Mouse (Mus musculus): ENCODE data around the gene Terf2. TPM values are rescaled to one million over a fixed set of nuclear protein-coding genes. Genes with fewer than 3 reads are reported as not detected.

The Terf2 gene
- polyA plus RNA-seq, 1 experiment from 2014 or later, result 26.8 TPM

DNA sequence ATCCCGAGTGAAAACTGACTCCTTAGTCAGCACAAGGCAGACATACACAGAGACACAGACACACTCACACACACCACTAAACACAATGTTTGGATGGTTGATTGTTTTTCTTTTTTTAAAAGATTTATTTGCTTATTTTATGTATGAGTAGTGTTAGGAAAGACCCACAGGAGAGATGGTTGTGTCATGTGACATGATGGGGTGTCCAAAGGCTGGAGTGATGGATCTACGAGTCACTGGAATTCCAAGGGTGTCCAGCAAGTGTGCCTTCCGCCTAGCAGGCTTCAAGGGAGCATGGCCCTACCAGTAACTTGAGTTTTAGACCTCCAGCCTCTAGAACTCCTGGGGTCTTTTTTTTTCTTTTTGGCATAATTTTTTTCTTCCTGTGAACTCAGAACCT lies 67.0 kb downstream of the Terf2 start:
- Histone ChIP-seq H3K79me2 (ENCODE audit: inconsistent target) (peaks cover 27% of the 10 kb centered on the region), H3K4me3 (ENCODE audit: inconsistent target) (no peak overlapping the region), H3K27ac (no peak overlapping the region), H3K36me3 (ENCODE audit: inconsistent target) (no peaks in the 10 kb centered on the region)
- WGBS (ENCODE audit: missing documents), result 87% methylated on average over 3 of the region's 3 CpGs

DNA sequence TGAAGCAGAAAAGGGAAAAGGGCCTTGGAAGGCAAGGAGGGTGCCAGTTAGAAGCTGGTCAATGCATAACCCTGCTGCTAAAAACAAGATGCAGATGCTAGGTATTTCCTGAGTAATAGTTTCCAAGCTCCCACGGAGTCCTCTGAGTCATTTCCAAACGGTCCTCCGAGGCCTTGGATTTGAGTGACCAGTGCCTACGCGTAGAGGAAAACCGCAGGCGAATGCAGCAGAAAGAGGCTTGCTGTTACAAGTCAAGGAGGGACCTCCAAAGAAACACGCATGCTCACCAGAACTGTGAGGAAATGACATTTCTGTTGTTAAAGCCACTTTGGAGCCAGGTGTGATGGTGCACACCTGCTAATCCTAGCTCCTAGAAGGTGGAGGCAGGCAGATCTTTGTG lies 72.9 kb downstream of the Terf2 start:
- WGBS (ENCODE audit: missing documents), result 92% methylated on average over 8 of the region's 8 CpGs
- no peaks in the 10 kb centered on the region for H3K79me2 ChIP-seq (ENCODE audit: inconsistent target)
- no peak overlapping the region for H3K4me3 ChIP-seq (ENCODE audit: inconsistent target)
- no peaks in the 10 kb centered on the region for H3K36me3 ChIP-seq (ENCODE audit: inconsistent target)
- no peak overlapping the region for H3K27ac ChIP-seq

Other genes starting within 250 kb of the Terf2 start
- 0.22 TPM in 1 of 3 replicates, not detected in the others for gene Has3, start 226.3 kb downstream of the Terf2 start, polyA plus RNA-seq (2018)
- 10.0 to 27.2 TPM (median 15.8 TPM) in 3 replicates for gene Utp4, start 202.9 kb downstream of the Terf2 start, polyA plus RNA-seq (2018)
- 7.2 to 10.1 TPM (median 8.4 TPM) in 3 replicates for gene Sntb2, start 160.8 kb downstream of the Terf2 start, polyA plus RNA-seq (2018)
- 37.0 to 41.2 TPM (median 40.7 TPM) in 3 replicates for gene Vps4a, start 65.3 kb downstream of the Terf2 start, polyA plus RNA-seq (2018)
- 8.2 to 21.8 TPM (median 10.7 TPM) in 3 replicates for gene Pdf, start 47.9 kb downstream of the Terf2 start, polyA plus RNA-seq (2018)
- gene Cog8, start 39.9 kb downstream of the Terf2 start, polyA plus RNA-seq (2018), result 19.3 to 23.9 TPM (median 20.0 TPM) in 3 replicates
- gene Nip7, start 39.7 kb downstream of the Terf2 start, polyA plus RNA-seq (2018), result 17.4 to 38.4 TPM (median 26.7 TPM) in 3 replicates
- not detected in 3 replicates for gene Tmed6, start 30.9 kb downstream of the Terf2 start, polyA plus RNA-seq (2018)
- 54.2 to 89.4 TPM (median 60.7 TPM) in 3 replicates for gene Cyb5b, start 54.1 kb upstream of the Terf2 start, polyA plus RNA-seq (2018)
- 8.2 to 11.3 TPM (median 9.6 TPM) in 3 replicates for gene Nfat5, start 196.9 kb upstream of the Terf2 start, polyA plus RNA-seq (2018)

Measured in macrophage (primary cell).